Mouse (Mus musculus): ENCODE results near the gene Nkpd1.

DNA sequence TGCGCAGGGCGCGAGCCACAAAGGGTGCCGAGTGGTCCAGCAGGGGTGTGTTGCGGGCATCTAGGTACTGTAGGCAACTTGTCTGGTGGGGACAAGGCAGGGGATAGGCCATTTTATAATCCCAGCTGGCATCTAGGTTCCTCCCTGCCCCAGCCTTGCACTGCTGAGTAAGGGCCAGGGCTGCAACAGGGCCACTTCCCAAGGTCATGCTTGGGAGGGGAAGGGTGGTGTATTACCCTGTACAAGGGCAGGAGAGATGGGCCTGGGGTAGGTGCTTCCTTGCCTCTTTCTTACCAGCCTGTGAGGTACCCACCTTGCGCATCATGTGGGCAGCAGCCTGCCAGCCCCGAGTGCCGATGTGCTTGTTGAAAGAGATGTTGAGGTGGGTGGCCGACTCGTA, 17.0 kb downstream of the Nkpd1 start:
- no peak for TF ChIP-seq TAL1 (conservative IDR thresholded peaks at IDR 0.05; ENCODE audit: low read depth, low read length)
- TF ChIP-seq CTCF (IDR thresholded peaks at IDR 0.05; ENCODE audit: low read depth, low read length) = no peak
- no peak for TF ChIP-seq POLR2AphosphoS5 (IDR thresholded peaks at IDR 0.05; ENCODE audit: insufficient replicate concordance, low read depth, low read length)
- TF ChIP-seq GATA1 (IDR thresholded peaks at IDR 0.05; ENCODE audit: borderline replicate concordance, low read length) = no peak
- no peak for TF ChIP-seq GATA2 (IDR thresholded peaks at IDR 0.05; ENCODE audit: borderline replicate concordance, low read depth, low read length)
